Mouse (Mus musculus): ENCODE results near the gene Faf1.
"Not testable (repeated sequence)": the region's sequence is repeated elsewhere in the genome, so short reads cannot be mapped to it uniquely, and the experiment has no call there.

Gene Faf1

GRCm38 (mm10) chr4:109665101-109665981, 11.0 kb upstream of the Faf1 start:
- DNase-seq (ENCODE audit: low spot score in 2 of 2) = peak; percentile 68 to 81

GRCm38 (mm10) chr4:109665982-109666460, 10.4 kb upstream of the Faf1 start:
- peak; percentile 65 to 86 for DNase-seq (ENCODE audit: low spot score in 2 of 2)

- peak; percentile 89 to 95 for DNase-seq (ENCODE audit: low spot score in 2 of 2)
These were observed 9.7 kb upstream of the Faf1 start, which contains the start of gene Cdkn2c for GRCm38 (mm10) chr4:109666461-109667269. TSS of gene Cdkn2c (minus strand) at chr4:109667189.

GRCm38 (mm10) chr4:109667518-109667917, 8.9 kb upstream of the Faf1 start:
- DNase-seq (ENCODE audit: low spot score in 2 of 2) = no peak

DNA sequence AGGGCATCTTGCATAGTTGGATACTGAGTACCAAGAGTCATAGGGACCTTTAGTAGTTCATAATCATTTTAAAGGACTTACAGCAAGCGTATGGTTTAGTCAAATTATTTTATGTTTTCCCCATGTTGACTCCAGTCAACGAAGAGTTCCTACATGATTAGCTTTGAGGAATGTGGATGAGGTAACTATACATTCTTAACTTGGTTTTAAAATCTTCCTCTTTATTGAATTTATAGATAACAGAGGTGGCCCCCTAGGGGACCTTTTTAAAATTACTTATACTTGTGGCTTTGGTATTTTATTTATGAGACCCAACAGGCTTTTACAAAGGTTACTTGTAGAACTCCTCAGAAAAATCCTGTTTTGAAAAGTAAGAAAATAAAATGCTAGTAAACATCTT, 6.2 kb upstream of the Faf1 start:
- no peak for DNase-seq (ENCODE audit: low spot score in 2 of 2)

- DNase-seq (ENCODE audit: low spot score in 2 of 2) = no peak
These were observed 4.4 kb upstream of the Faf1 start for GRCm38 (mm10) chr4:109671941-109672340.

DNA sequence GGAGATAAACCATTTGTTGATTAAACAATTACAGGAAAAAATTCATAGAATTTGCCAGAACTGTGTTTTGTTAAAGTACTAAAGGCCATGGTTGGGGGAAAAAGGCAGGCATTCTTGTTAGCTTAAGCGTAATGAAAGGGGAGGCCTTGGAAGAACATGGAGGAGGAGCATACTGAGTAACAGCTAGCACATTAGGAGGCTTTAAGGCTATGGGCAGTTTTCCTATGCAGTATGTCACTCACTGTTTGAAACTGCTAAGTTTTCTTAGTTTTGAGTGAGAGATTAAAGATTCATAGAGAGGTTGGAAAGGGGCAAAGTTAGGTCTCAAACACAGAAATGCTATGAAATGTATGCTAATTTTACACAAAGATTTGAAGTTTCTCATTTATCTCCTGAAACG, 2.3 kb upstream of the Faf1 start:
- DNase-seq (ENCODE audit: low spot score in 2 of 2) = no peak

- no peak for DNase-seq (ENCODE audit: low spot score in 2 of 2)
These were observed 833 bp downstream of the Faf1 start for GRCm38 (mm10) chr4:109677221-109677620.

DNA sequence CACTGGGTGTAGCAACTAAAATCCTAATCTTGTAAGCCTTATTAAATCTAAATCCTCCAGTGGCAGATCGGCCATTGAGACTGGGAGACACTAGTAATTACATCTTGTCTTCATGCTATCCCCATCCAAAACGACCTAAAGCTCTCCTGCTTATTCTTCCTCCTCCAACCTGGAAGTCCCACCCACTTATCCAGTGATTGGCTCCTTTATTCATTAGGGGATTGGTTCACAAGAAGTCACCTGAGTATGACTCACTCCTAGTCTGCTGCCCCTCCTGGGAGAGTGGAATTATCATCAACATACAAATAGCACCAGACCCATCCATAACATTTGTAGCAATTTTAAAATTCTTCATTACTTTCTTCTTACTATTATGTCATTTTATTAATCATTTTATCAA, 7.2 kb downstream of the Faf1 start:
- no peak for DNase-seq (ENCODE audit: low spot score in 2 of 2)

DNA sequence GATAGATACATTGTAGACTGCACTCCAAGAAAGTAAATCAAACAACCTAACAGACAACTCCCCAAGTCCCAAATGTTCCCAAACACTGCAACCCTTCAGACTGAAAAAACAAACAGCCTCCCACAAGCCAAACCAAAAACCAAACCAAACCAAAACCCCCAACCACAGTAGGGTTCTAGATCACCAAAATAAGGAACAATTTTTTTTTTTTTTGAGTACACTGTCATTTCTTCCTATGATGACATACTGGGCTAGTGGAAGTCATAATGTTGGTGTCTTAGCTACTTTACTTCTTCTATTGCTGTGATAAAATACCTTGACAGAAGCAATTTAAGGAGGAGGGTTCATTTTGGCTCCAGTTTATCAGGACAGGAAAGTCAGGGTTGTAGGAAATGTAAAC, 16.3 kb downstream of the Faf1 start:
- DNase-seq (ENCODE audit: low spot score in 2 of 2) = no peak

DNA sequence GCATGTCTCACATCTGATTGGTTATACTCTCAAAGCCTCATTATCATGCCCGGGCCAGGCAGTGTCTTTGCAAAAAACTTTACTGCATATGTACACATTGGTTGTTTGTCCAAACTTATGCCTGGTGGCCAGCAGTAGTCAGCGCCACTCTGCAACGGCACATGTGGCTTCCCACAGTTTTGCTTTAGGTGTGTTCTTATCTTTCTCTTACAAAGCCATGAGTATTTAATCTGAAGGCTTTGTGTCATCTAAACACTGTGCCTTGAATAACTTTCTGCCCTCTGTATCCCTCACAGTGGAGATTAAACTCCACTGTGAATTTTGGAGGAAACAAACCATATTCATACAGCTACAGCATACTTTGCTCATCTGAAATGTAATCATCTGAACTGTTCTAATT, 24.3 kb downstream of the Faf1 start:
- DNase-seq (ENCODE audit: low spot score in 2 of 2) = not testable (repeated sequence)

DNA sequence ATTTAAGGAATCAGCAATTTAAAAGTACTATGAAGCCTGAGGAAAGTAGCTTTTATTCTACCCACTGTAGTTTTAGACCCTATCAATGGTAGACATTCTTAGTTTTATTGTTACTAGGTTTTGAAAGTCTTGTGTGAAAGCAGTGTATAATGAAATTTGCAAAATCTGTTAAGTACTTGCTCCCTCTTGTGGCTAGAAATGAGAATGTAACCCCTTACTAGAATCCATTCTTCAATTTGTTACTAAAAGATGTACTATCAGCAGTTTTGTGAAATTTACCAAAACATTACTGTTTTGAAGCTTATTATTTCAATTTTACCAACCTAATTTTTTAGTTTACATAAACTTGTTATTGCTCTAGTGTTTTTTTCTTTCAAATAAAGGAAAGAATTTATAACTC, 27.2 kb downstream of the Faf1 start:
- DNase-seq (ENCODE audit: low spot score in 2 of 2) = no peak

DNA sequence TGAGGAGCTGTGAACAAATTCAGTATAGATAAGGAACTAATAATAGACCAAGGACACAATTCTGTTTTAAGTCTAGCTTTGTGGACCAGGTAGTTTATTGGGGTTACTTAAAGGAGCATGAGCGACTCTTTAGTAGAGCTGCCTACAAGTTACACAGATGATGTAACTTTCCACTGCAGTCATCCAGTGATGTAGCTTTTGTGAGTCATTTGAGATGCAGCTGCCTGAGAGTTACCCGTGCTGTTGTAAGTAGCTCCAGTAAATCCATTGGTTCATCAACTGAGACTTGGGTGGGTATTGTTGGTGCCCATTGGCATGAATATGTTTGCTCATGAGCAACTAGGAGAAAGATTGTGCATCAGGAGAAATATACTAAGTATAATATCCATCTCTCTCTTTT, 29.0 kb downstream of the Faf1 start:
- no peak for DNase-seq (ENCODE audit: low spot score in 2 of 2)

DNA sequence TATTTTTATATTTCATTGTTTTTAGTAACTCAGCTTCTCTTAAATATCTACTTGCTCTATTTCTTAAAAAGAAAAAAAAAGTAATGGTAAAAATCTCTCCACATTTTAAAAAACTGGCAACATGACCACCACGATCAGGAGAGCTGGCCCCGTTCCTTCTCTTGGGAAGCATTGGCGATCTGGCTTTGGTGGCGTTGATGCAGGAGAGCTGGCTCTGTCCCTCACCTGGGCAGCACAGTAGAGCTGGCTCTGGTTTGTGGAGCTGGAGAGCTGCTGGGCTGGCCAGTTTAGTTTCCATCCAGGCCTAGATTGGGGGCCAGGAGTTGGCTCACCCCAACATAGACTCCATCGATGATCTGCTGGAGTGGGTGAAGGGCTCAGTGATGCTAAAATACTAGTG, 42.9 kb downstream of the Faf1 start:
- DNase-seq (ENCODE audit: low spot score in 2 of 2) = no peak

GRCm38 (mm10) chr4:109729281-109729680, 52.9 kb downstream of the Faf1 start:
- DNase-seq (ENCODE audit: low spot score in 2 of 2) = peak; percentile 19 to 61

GRCm38 (mm10) chr4:109735754-109736153, 59.4 kb downstream of the Faf1 start:
- no peak for DNase-seq (ENCODE audit: low spot score in 2 of 2)

DNA sequence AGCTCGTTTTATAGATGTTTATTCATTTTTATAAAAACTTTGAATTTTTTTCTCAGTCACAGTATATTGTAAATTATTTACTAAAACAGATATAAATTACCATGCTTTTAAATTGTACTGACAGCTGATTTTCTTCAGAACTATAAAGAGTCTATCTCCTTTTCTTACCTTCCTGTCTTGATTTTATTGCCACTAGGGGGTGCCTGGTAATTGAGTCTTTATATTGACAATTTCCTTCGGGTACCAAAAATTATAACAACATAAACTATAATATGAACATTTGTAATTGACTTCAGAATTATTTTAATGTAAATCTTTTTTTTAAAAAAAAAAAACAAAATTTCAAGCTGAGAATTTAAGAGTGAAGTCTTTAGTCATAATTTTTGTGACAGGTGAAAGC, 67.6 kb downstream of the Faf1 start:
- no peak for DNase-seq (ENCODE audit: low spot score in 2 of 2)

GRCm38 (mm10) chr4:109759031-109759430, 82.6 kb downstream of the Faf1 start:
- no peak for DNase-seq (ENCODE audit: low spot score in 2 of 2)

- DNase-seq (ENCODE audit: low spot score in 2 of 2) = no peak
These were observed 83.5 kb downstream of the Faf1 start for GRCm38 (mm10) chr4:109759901-109760300.

- no peak for DNase-seq (ENCODE audit: low spot score in 2 of 2)
These were observed 84.1 kb downstream of the Faf1 start for GRCm38 (mm10) chr4:109760501-109760900.

DNA sequence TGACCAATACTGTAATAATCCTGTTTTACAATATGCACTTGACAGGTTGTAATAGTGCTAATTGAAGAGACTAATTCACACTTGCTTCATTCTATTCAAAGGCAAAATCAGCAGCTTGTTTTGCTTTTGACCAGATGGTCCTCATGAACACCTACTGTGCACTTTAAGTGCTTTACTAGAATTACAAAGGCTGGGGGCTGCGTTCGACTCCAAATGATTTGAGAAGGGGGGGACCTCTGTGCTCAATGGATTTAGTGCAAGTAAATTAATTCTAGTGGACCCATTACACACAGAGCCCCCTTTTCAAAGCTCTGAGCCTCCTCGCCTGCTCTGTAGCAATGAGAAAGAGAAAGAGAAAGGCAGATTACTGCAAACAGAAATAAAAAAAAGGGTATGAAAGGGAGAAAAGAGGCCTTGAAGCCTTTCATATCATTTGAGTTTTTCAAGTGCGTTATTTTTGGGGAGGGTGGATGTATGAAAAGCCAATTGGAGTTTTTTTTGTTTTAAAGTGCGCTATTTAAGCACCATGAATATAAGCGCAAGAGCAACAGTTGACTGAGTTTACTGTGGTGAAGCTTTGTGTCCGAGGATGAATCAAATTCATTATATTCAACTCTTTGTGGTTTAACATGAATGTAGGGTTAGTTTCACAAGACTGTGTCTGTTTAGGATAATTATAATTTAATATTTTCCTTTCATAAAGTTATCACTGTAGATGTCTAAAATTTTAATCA, 86.5 kb downstream of the Faf1 start:
- DNase-seq (ENCODE audit: low spot score in 2 of 2) = no peak

GRCm38 (mm10) chr4:109769071-109769470, 92.7 kb downstream of the Faf1 start:
- DNase-seq (ENCODE audit: low spot score in 2 of 2) = no peak
